Mouse (Mus musculus) testis, adult 2 months (tissue): ENCODE data around the gene Snph.

Source experiments
- CTCF ChIP-seq: fragments of 200-500 bp; IDR thresholded peaks from 2 replicates; pipeline ENCODE4 v1.5.1; 2012; ENCODE audit warnings: low read depth, mild to moderate bottlenecking, inconsistent platforms, low read length, moderate library complexity; ENCODE audit not compliant: control insufficient read depth, insufficient read depth, insufficient replicate concordance
- POLR2A ChIP-seq: fragments of 200-500 bp; IDR thresholded peaks from 2 replicates; pipeline ENCODE4 v1.6.1; 2012; ENCODE audit warnings: low read depth, mild to moderate bottlenecking, inconsistent platforms, low read length, moderate library complexity; ENCODE audit not compliant: control insufficient read depth

DNA sequence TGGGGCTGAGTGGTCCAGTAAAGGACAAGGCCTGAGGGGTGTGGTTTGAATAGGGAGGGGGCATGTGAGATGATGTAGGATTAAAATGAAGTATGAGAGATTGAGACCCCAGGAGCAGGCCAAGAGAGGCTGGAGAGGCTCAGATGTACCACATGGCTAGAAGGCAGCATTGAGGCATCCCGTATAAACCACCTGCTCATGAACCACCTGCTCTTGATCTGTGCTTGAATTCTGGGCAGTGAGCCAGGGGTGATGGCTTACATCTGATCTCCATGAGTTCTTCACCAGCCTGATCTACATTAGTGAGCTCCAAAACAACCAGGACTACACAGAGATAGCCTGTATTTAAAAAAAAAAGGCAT is 38.6 kb upstream of the Snph start:
- TF ChIP-seq POLR2A (no peak), CTCF (no peak)
